Comparison of ENCODE assay signal across 26 mouse cellular contexts in genomic region chr5:149616817-149617216, GRCm38 (mm10). TPM values are rescaled to one million over a fixed set of nuclear protein-coding genes. Genes with fewer than 3 reads are reported as not detected.
DNase-seq lines count a peak whose midpoint lies in the region; ATAC-seq lines count a peak whose summit lies in the region.
"Had no signal": no experiment of that assay in that cellular context is flagged by ENCODE, and none has a peak within 500 bp of the region (broad histone marks: within the 10 kb centered on the region; RNA-seq: fewer than 3 reads in every experiment).

No protein-coding gene starts in this region.

- no peak overlapping the region for H3K27ac ChIP-seq in forebrain, embryonic 15.5 days (replicated peaks)
- no peak overlapping the region for H3K27ac ChIP-seq in forebrain, embryonic 12.5 days
- no peak overlapping the region for H3K27ac ChIP-seq in kidney, embryonic 16.5 days (ENCODE audit: low read length)
- H3K27ac ChIP-seq: embryonic facial prominence, embryonic 10.5 days; heart, embryonic 13.5 days; hindbrain, embryonic 13.5 days; limb, embryonic 15.5 days; liver, embryonic 15.5 days; lung, embryonic 15.5 days; stomach, postnatal 0 days had no signal

- DNase-seq in ZHBTc4 (ENCODE audit: low read depth, low spot score) = peak; percentile 25
- DNase-seq in splenic B cell, adult 2 months (ENCODE audit: low read depth, low spot score) = peak; percentile 67
- DNase-seq in heart, postnatal 36 days = no peak
- no peak for DNase-seq in lung, postnatal 25 days (ENCODE audit: low spot score)
- DNase-seq: adrenal gland, adult 8-10 months; cerebellum, adult 11-12 months; gastrocnemius, postnatal 14 days; heart, adult 18-20 months; heart, postnatal 14 days; layer of hippocampus, adult 9-11 months; lung, postnatal 4 days; thymus, adult 2 months; thymus, postnatal 4 days had no signal

- H3K4me1 ChIP-seq in forebrain, embryonic 15.5 days = no peaks in the 10 kb centered on the region
- H3K4me1 ChIP-seq in forebrain, embryonic 12.5 days = no peaks in the 10 kb centered on the region; the same call in 1 of the 2 replicates
- no peaks in the 10 kb centered on the region for H3K4me1 ChIP-seq in kidney, embryonic 16.5 days (ENCODE audit: insufficient read depth, low read length)
- H3K4me1 ChIP-seq: heart, embryonic 13.5 days; liver, embryonic 15.5 days had no signal

- no peak overlapping the region for H3K4me2 ChIP-seq in forebrain, embryonic 15.5 days (replicated peaks)
- no peak overlapping the region for H3K4me2 ChIP-seq in forebrain, embryonic 12.5 days
- H3K4me2 ChIP-seq in kidney, embryonic 16.5 days (replicated peaks; ENCODE audit: low read depth, low read length) = no peak overlapping the region
- H3K4me2 ChIP-seq: heart, embryonic 13.5 days; hindbrain, embryonic 13.5 days; limb, embryonic 15.5 days; liver, embryonic 15.5 days; lung, embryonic 15.5 days had no signal

- no peak overlapping the region for H3K9ac ChIP-seq in forebrain, embryonic 15.5 days (replicated peaks)
- no peak overlapping the region for H3K9ac ChIP-seq in forebrain, embryonic 12.5 days
- no peak overlapping the region for H3K9ac ChIP-seq in kidney, embryonic 16.5 days (replicated peaks; ENCODE audit: low read length)
- H3K9ac ChIP-seq: heart, embryonic 13.5 days; hindbrain, embryonic 13.5 days; limb, embryonic 15.5 days; liver, embryonic 15.5 days; lung, embryonic 15.5 days had no signal

- intact Hi-C loops in heart, postnatal 36 days (cut with DNase I) = no loop called here

- ATAC-seq in forebrain, embryonic 15.5 days (replicated peaks) = 0 out of 2 replicates have a peak, but pooled peaks have one; percentile 38
- no peak for ATAC-seq in forebrain, embryonic 12.5 days (ENCODE audit: low FRiP score)
- ATAC-seq in kidney, embryonic 16.5 days (ENCODE audit: low FRiP score, low TSS enrichment) = 0 out of 2 replicates have a peak, but pooled peaks have one; percentile 14
- ATAC-seq: inflammation-experienced regulatory T-cells, adult 6 months had no signal

- H3K36me3 ChIP-seq in forebrain, embryonic 15.5 days = peaks cover 69% of the 10 kb centered on the region
- peaks cover 84% of the 10 kb centered on the region for H3K36me3 ChIP-seq in forebrain, embryonic 12.5 days (replicated peaks)
- H3K36me3 ChIP-seq in kidney, embryonic 16.5 days (ENCODE audit: insufficient read depth, low read length) = peaks cover 56% of the 10 kb centered on the region
- H3K36me3 ChIP-seq in splenic B cell, adult 2 months (ENCODE audit: control insufficient read depth, insufficient read depth, low read length, poor library complexity, severe bottlenecking) = peaks cover 19% of the 10 kb centered on the region

- H3K4me3 ChIP-seq in forebrain, embryonic 15.5 days = no peak overlapping the region
- no peak overlapping the region for H3K4me3 ChIP-seq in forebrain, embryonic 12.5 days (replicated peaks)
- no peak overlapping the region for H3K4me3 ChIP-seq in kidney, embryonic 16.5 days (ENCODE audit: low read length)
- H3K4me3 ChIP-seq: embryonic facial prominence, embryonic 10.5 days; heart, embryonic 13.5 days; hindbrain, embryonic 13.5 days; limb, embryonic 15.5 days; liver, embryonic 15.5 days; lung, embryonic 15.5 days had no signal

- H3K27me3 ChIP-seq in forebrain, embryonic 15.5 days = no peaks in the 10 kb centered on the region
- no peaks in the 10 kb centered on the region for H3K27me3 ChIP-seq in forebrain, embryonic 12.5 days
- H3K27me3 ChIP-seq in kidney, embryonic 16.5 days (ENCODE audit: insufficient read depth, low read length) = no peaks in the 10 kb centered on the region
- no peaks in the 10 kb centered on the region for H3K27me3 ChIP-seq in splenic B cell, adult 2 months (ENCODE audit: control insufficient read depth, insufficient read depth, low read length, poor library complexity, severe bottlenecking)
- H3K27me3 ChIP-seq: heart, embryonic 13.5 days; hindbrain, embryonic 13.5 days; limb, embryonic 15.5 days; liver, embryonic 15.5 days; lung, embryonic 15.5 days; Patski had no signal

- H3K9me3 ChIP-seq in forebrain, embryonic 15.5 days = no peaks in the 10 kb centered on the region
- no peaks in the 10 kb centered on the region for H3K9me3 ChIP-seq in forebrain, embryonic 12.5 days
- H3K9me3 ChIP-seq in kidney, embryonic 16.5 days (ENCODE audit: low read length) = no peaks in the 10 kb centered on the region
- H3K9me3 ChIP-seq: embryonic facial prominence, embryonic 10.5 days; G1E; heart, embryonic 13.5 days; hindbrain, embryonic 13.5 days; limb, embryonic 15.5 days; liver, embryonic 15.5 days; lung, embryonic 15.5 days had no signal

- WGBS in forebrain, embryonic 15.5 days = 59% methylated on average over 10 of the region's 10 CpGs
- 79% methylated on average over 10 of the region's 10 CpGs for WGBS in forebrain, embryonic 12.5 days
- 90% methylated on average over 10 of the region's 10 CpGs for WGBS in kidney, embryonic 16.5 days

RNA-seq across cellular contexts. Expression of gene Hsph1, which starts 19.4 kb away (rescaled TPM):
- polyA plus RNA-seq in forebrain, embryonic 15.5 days (2015; fragmentation: Nextera tagmentation; extraction: Ambion mirVana) = 108 and 112 TPM in 2 replicates
- 123 and 129 TPM in 2 replicates for polyA plus RNA-seq in forebrain, embryonic 12.5 days (2016; fragmentation: Nextera tagmentation; extraction: Ambion mirVana)
- 67.5 and 68.8 TPM in 2 replicates for polyA plus RNA-seq in kidney, embryonic 16.5 days (2015; fragmentation: Nextera tagmentation; extraction: Ambion mirVana)
- 10 to 100 TPM; 40.4 to 60.4 TPM for total RNA-seq in heart, postnatal 36 days (2021)

Comparison
In these comparisons a context has a peak if more than half of its experiments do, and no peak if none do; other contexts are left out.
1. DNase-seq: peak in ZHBTc4 (single experiment) and splenic B cell, adult 2 months (single experiment); none in heart, postnatal 36 days (0 of 2) and lung, postnatal 25 days (single experiment).